Mouse (Mus musculus) ES-Bruce4 (cell line): Measurements from ENCODE around the gene Pitpna.

Experiments
- CTCF ChIP-seq: IDR thresholded peaks from one replicate; pipeline ENCODE4 v1.8.1; 2011; ENCODE audit warnings: low read depth, low read length
- POLR2A ChIP-seq: IDR thresholded peaks from one replicate; pipeline ENCODE4 v1.8.1; 2011; ENCODE audit warnings: low read length; ENCODE audit not compliant: insufficient read depth

- TF ChIP-seq CTCF = no peak
- no peak for TF ChIP-seq POLR2A
Measured at GRCm38 (mm10) chr11:75621426-75621825, 33.5 kb downstream of the Pitpna start.
